Mouse (Mus musculus) thymus, adult 2 months (tissue): ENCODE results near the gene Eml5.

Experiments used
- CTCF ChIP-seq: fragments of 200-500 bp; IDR thresholded peaks from 2 replicates; pipeline ENCODE4 v1.5.1; 2012; ENCODE audit warnings: mild to moderate bottlenecking, control low read depth, low read length, moderate library complexity, borderline replicate concordance; ENCODE audit not compliant: control insufficient read depth, poor library complexity, insufficient read depth; ENCODE audit errors: extremely low read depth
- POLR2A ChIP-seq: fragments of 200-500 bp; IDR thresholded peaks from 2 replicates; pipeline ENCODE4 v1.6.1; 2012; ENCODE audit warnings: mild to moderate bottlenecking, low read length, control low read depth, moderate library complexity; ENCODE audit not compliant: control insufficient read depth, poor library complexity, insufficient read depth; ENCODE audit errors: extremely low read depth

DNA sequence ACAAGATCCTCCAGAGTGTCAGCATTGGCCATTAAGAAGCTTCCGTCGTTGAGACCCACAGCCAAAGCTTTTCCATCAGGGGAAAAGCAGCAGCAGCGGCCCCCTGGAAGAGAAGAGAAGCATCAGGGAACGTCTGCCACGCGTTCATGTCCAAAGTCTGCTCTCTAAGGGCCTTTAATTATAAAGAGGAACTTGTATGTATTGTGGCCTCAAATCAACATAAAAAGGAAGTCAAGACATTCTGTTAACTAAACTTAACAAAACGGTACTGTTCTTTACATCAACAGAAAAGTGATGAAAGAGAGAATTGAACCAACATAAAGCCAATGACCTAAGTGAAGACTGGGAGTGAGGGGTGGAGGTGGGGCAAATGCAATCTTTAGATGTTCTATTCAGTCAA, 70.2 kb downstream of the Eml5 start:
- TF ChIP-seq CTCF (no peak), POLR2A (no peak)
